Mouse (Mus musculus) hindbrain, postnatal 0 days (tissue): Measurements from ENCODE around the gene Gm11084. TPM values are rescaled to one million over a fixed set of nuclear protein-coding genes. Genes with fewer than 3 reads are reported as not detected.
A peak's percentile ranks its signal among the peaks of the same experiment; 100 is the strongest.

Experiments
- ATAC-seq: fragments of 200-750 bp; cut with Nextera tagmentation; 2 replicates; pipeline ENCODE4 v1.8.0; 2017; ENCODE audit warnings: mild to moderate bottlenecking, moderate TSS enrichment, moderate library complexity
- DNase-seq: peaks from one replicate; pipeline ENCODE4 v3.0.0-alpha.2; 2015; ENCODE audit warnings: low spot score
- H3K27ac ChIP-seq: fragments of 300-500 bp; sonication (generic); 2 replicates; pipeline ENCODE4 v1.5.1; 2014; ENCODE audit warnings: mild to moderate bottlenecking
- H3K27me3 ChIP-seq: fragments of 300-500 bp; sonication (generic); 2 replicates; pipeline ENCODE4 v1.6.1; 2014; ENCODE audit warnings: low read length, mixed read lengths; ENCODE audit not compliant: insufficient read depth
- H3K36me3 ChIP-seq: fragments of 300-500 bp; sonication (generic); 2 replicates; pipeline ENCODE4 v1.6.1; 2014; ENCODE audit warnings: low read length, mixed read lengths; ENCODE audit not compliant: insufficient read depth
- H3K4me1 ChIP-seq: fragments of 300-500 bp; sonication (generic); 2 replicates; pipeline ENCODE4 v1.6.1; 2014; ENCODE audit warnings: antibody characterized with exemption, low read length, mixed read lengths; ENCODE audit not compliant: insufficient read depth
- H3K4me2 ChIP-seq: fragments of 300-500 bp; sonication (generic); 2 replicates; pipeline ENCODE4 v1.6.1; 2014; ENCODE audit warnings: low read depth, mild to moderate bottlenecking, low read length, moderate library complexity, mixed read lengths
- H3K4me3 ChIP-seq: fragments of 300-500 bp; sonication (generic); 2 replicates; pipeline ENCODE4 v1.5.1; 2014; ENCODE audit warnings: low read length
- H3K9ac ChIP-seq: fragments of 300-500 bp; sonication (generic); replicated peaks from 2 replicates; pipeline ENCODE4 v1.6.1; 2014; ENCODE audit warnings: mild to moderate bottlenecking, low read length, moderate library complexity, mixed read lengths
- H3K9me3 ChIP-seq: fragments of 300-500 bp; sonication (generic); 2 replicates; pipeline ENCODE4 v1.6.1; 2016; ENCODE audit warnings: low read length, mixed read lengths
- CTCF ChIP-seq: IDR thresholded peaks from 2 replicates; pipeline ENCODE4 v1.5.1; 2016; ENCODE audit warnings: antibody characterized with exemption, control low read depth, low read depth
- WGBS: fragments of 180-500 bp; shearing (Covaris S2); extraction: QIAGEN DNeasy Blood & Tissue Kit; methylation state at CpG from one replicate; pipeline ENCODE4 v1.1.7; 2014; 5-methylcytosine and 5-hydroxymethylcytosine counted together
- polyA plus RNA-seq: library from polyadenylated mRNA; unstranded; fragments of >200 nt; fragmentation: Nextera tagmentation; extraction: Ambion mirVana; gene quantifications from 2 replicates; pipeline ENCODE4 v1.2.1, GENCODE M21; 2015
- total RNA-seq: library from RNA; depleted of rRNA; stranded (reverse); fragments of >200 nt; gene quantifications from 2 replicates; pipeline ENCODE4 v1.2.3, GENCODE M21; 2014

Gene Gm11084
- total and polyA plus RNA-seq, 2 experiments from 2014 or later, result not detected

GRCm38 (mm10) chr2:73003049-73003448, 16.5 kb upstream of the Gm11084 start:
- no peak overlapping the region for H3K4me2 ChIP-seq
- H3K4me1 ChIP-seq, result peaks cover 5% of the 10 kb centered on the region; the same call in 1 of the 2 replicates
- no peaks in the 10 kb centered on the region for H3K36me3 ChIP-seq
- H3K9ac ChIP-seq, result no peak overlapping the region
- no peaks in the 10 kb centered on the region for H3K27me3 ChIP-seq
- TF ChIP-seq CTCF, result no peak
- H3K9me3 ChIP-seq, result no peaks in the 10 kb centered on the region
- H3K27ac ChIP-seq, result peak overlapping the region; percentile 80; the same call in 1 of the 2 replicates
- no peak overlapping the region for H3K4me3 ChIP-seq
- ATAC-seq, result no peak
- DNase-seq, result no peak
- WGBS, result 55% methylated on average over 12 of the region's 12 CpGs

- no peak overlapping the region for H3K9ac ChIP-seq
- TF ChIP-seq CTCF, result no peak
- WGBS, result 91% methylated on average over 6 of the region's 6 CpGs
- H3K36me3 ChIP-seq, result no peaks in the 10 kb centered on the region
- DNase-seq (no peak), ATAC-seq (no peak)
- H3K27ac ChIP-seq, result no peak overlapping the region
- peaks cover 5% of the 10 kb centered on the region; the same call in 1 of the 2 replicates for H3K4me1 ChIP-seq
- H3K4me3 ChIP-seq, result no peak overlapping the region
- H3K27me3 ChIP-seq, result no peaks in the 10 kb centered on the region
- no peaks in the 10 kb centered on the region for H3K9me3 ChIP-seq
- H3K4me2 ChIP-seq, result no peak overlapping the region
These were observed 15.9 kb upstream of the Gm11084 start for GRCm38 (mm10) chr2:73002451-73002850.

- H3K36me3 ChIP-seq, result no peaks in the 10 kb centered on the region
- DNase-seq (no peak), ATAC-seq (no peak)
- H3K9me3 ChIP-seq, result no peaks in the 10 kb centered on the region
- WGBS, result 88% methylated on average over 5 of the region's 5 CpGs
- H3K27ac ChIP-seq, result no peak overlapping the region
- no peak for TF ChIP-seq CTCF
- H3K4me1 ChIP-seq, result peaks cover 6% of the 10 kb centered on the region; the same call in 1 of the 2 replicates
- no peak overlapping the region for H3K9ac ChIP-seq
- H3K4me3 ChIP-seq, result no peak overlapping the region
- no peak overlapping the region for H3K4me2 ChIP-seq
- H3K27me3 ChIP-seq, result no peaks in the 10 kb centered on the region
These were observed 15.5 kb upstream of the Gm11084 start for GRCm38 (mm10) chr2:73001994-73002393.

- no peak for TF ChIP-seq CTCF
- no peak for DNase-seq
- Histone ChIP-seq H3K4me3 (no peak overlapping the region), H3K4me2 (no peak overlapping the region), H3K4me1 (peaks cover 14% of the 10 kb centered on the region; the same call in 1 of the 2 replicates), H3K9me3 (no peaks in the 10 kb centered on the region), H3K9ac (no peak overlapping the region), H3K36me3 (no peaks in the 10 kb centered on the region), H3K27ac (no peak overlapping the region), H3K27me3 (no peaks in the 10 kb centered on the region)
- ATAC-seq, result no peak
- WGBS, result 77% methylated on average over 8 of the region's 8 CpGs
These were observed 13.7 kb upstream of the Gm11084 start for GRCm38 (mm10) chr2:73000194-73000593.

- Histone ChIP-seq H3K9ac (no peak overlapping the region), H3K27me3 (no peaks in the 10 kb centered on the region), H3K9me3 (no peaks in the 10 kb centered on the region), H3K27ac (no peak overlapping the region), H3K4me1 (peaks cover 9% of the 10 kb centered on the region; the same call in 1 of the 2 replicates), H3K36me3 (no peaks in the 10 kb centered on the region), H3K4me2 (no peak overlapping the region), H3K4me3 (no peak overlapping the region)
- WGBS, result 91% methylated on average over 4 of the region's 4 CpGs
- ATAC-seq (no peak), DNase-seq (no peak)
- no peak for TF ChIP-seq CTCF
These were observed 11.1 kb upstream of the Gm11084 start for GRCm38 (mm10) chr2:72997586-72997985.

- 55% methylated on average over 9 of the region's 9 CpGs for WGBS
- Histone ChIP-seq H3K27me3 (no peaks in the 10 kb centered on the region), H3K4me1 (peaks cover 9% of the 10 kb centered on the region; the same call in 1 of the 2 replicates), H3K4me2 (no peak overlapping the region), H3K9me3 (no peaks in the 10 kb centered on the region), H3K36me3 (no peaks in the 10 kb centered on the region), H3K27ac (0 out of 2 replicates have a peak overlapping the region, but pooled peaks have one; percentile 2), H3K9ac (no peak overlapping the region), H3K4me3 (no peak overlapping the region)
- peak; percentile 9 for DNase-seq
- ATAC-seq, result no peak
- no peak for TF ChIP-seq CTCF
These were observed 10.4 kb upstream of the Gm11084 start for GRCm38 (mm10) chr2:72996808-72997378.
